In genomic region chr2:89544516-89544915, GRCm38 (mm10) we compare ENCODE assay signal across 23 mouse cellular contexts. TPM values are rescaled to one million over a fixed set of nuclear protein-coding genes. Genes with fewer than 3 reads are reported as not detected.
A peak's percentile ranks its signal among the peaks of the same experiment; 100 is the strongest.
DNase-seq lines count a peak whose midpoint lies in the region; ATAC-seq and TF ChIP-seq lines count a peak whose summit lies in the region.
"Had no signal": no experiment of that assay in that cellular context is flagged by ENCODE, and none has a peak within 500 bp of the region (broad histone marks: within the 10 kb centered on the region; RNA-seq: fewer than 3 reads in every experiment).

No protein-coding gene starts in this region.

- DNase-seq in forebrain, postnatal 0 days: peak; percentile 54
- peak; percentile 25 for DNase-seq in limb, embryonic 14.5 days (ENCODE audit: low spot score)
- no peak for DNase-seq in limb, embryonic 10.5 days (ENCODE audit: low spot score)
- peak; percentile 9 for DNase-seq in adipocyte (ENCODE audit: low spot score)
- peak; percentile 42 for DNase-seq in retina, embryonic 14.5 days (ENCODE audit: low spot score)
- DNase-seq in spleen, adult 12 weeks (ENCODE audit: low spot score): no peak
- no peak for DNase-seq in testis, postnatal 10 days (ENCODE audit: low spot score)
- DNase-seq: cerebellum, adult 8-10 months; gastrocnemius, postnatal 14 days; heart, postnatal 36 days; kidney, adult 18-20 months; kidney, postnatal 4 days; liver; spleen, adult 18-20 months had no signal

- no peaks in the 10 kb centered on the region for H3K9me3 ChIP-seq in forebrain, postnatal 0 days (ENCODE audit: low read length)
- no peaks in the 10 kb centered on the region for H3K9me3 ChIP-seq in forebrain, embryonic 13.5 days (replicated peaks)
- no peaks in the 10 kb centered on the region for H3K9me3 ChIP-seq in limb, embryonic 14.5 days (ENCODE audit: control insufficient read depth, low read length)
- no peaks in the 10 kb centered on the region for H3K9me3 ChIP-seq in limb, embryonic 10.5 days (replicated peaks)
- H3K9me3 ChIP-seq: embryonic facial prominence, embryonic 13.5 days; midbrain, embryonic 12.5 days; neural tube, embryonic 13.5 days had no signal

- no peak overlapping the region for H3K4me2 ChIP-seq in forebrain, postnatal 0 days (ENCODE audit: low read depth)
- H3K4me2 ChIP-seq in forebrain, embryonic 13.5 days: no peak overlapping the region
- no peak overlapping the region for H3K4me2 ChIP-seq in limb, embryonic 14.5 days (replicated peaks; ENCODE audit: low read depth, low read length, severe bottlenecking)
- H3K4me2 ChIP-seq: embryonic facial prominence, embryonic 13.5 days; midbrain, embryonic 12.5 days; neural tube, embryonic 13.5 days had no signal

- no peaks in the 10 kb centered on the region for H3K4me1 ChIP-seq in forebrain, postnatal 0 days (ENCODE audit: insufficient read depth)
- no peaks in the 10 kb centered on the region for H3K4me1 ChIP-seq in forebrain, embryonic 13.5 days
- H3K4me1 ChIP-seq in limb, embryonic 14.5 days (ENCODE audit: control insufficient read depth, insufficient read depth, low read length): no peaks in the 10 kb centered on the region
- no peaks in the 10 kb centered on the region for H3K4me1 ChIP-seq in limb, embryonic 10.5 days
- H3K4me1 ChIP-seq: embryonic facial prominence, embryonic 13.5 days; heart, embryonic 10.5 days; midbrain, embryonic 12.5 days; neural tube, embryonic 13.5 days had no signal

- WGBS in forebrain, postnatal 0 days: 52% methylated on average over 2 of the region's 2 CpGs
- whole genome bisulfite sequencing in forebrain, embryonic 13.5 days: 59% methylated on average over 2 of the region's 2 CpGs
- WGBS in limb, embryonic 14.5 days: 59% methylated on average over 2 of the region's 2 CpGs
- 70% methylated on average over 2 of the region's 2 CpGs for WGBS in limb, embryonic 10.5 days

- no peak for TF ChIP-seq POLR2A in limb, embryonic 14.5 days (IDR thresholded peaks at IDR 0.05; ENCODE audit: borderline replicate concordance, extremely low read depth, insufficient read depth, insufficient read length)

- TF ChIP-seq CTCF in forebrain, postnatal 0 days (IDR thresholded peaks at IDR 0.05; ENCODE audit: low read depth): peak; percentile 67

- no peak overlapping the region for H3K4me3 ChIP-seq in forebrain, postnatal 0 days (ENCODE audit: low read depth, low read length)
- H3K4me3 ChIP-seq in forebrain, embryonic 13.5 days: no peak overlapping the region
- H3K4me3 ChIP-seq in limb, embryonic 14.5 days (replicated peaks; ENCODE audit: low read length): no peak overlapping the region
- H3K4me3 ChIP-seq in limb, embryonic 10.5 days: no peak overlapping the region
- H3K4me3 ChIP-seq: embryonic facial prominence, embryonic 13.5 days; heart, embryonic 10.5 days; midbrain, embryonic 12.5 days; neural tube, embryonic 13.5 days had no signal

- H3K27me3 ChIP-seq in forebrain, postnatal 0 days (ENCODE audit: insufficient read depth, low read length): no peaks in the 10 kb centered on the region
- no peaks in the 10 kb centered on the region for H3K27me3 ChIP-seq in forebrain, embryonic 13.5 days
- no peaks in the 10 kb centered on the region for H3K27me3 ChIP-seq in limb, embryonic 14.5 days (ENCODE audit: control insufficient read depth, insufficient read depth, low read length)
- no peaks in the 10 kb centered on the region for H3K27me3 ChIP-seq in limb, embryonic 10.5 days (ENCODE audit: low read depth, poor library complexity, severe bottlenecking)
- H3K27me3 ChIP-seq: embryonic facial prominence, embryonic 13.5 days; midbrain, embryonic 12.5 days; neural tube, embryonic 13.5 days had no signal

- ATAC-seq in forebrain, postnatal 0 days: no peak
- ATAC-seq in forebrain, embryonic 13.5 days: no peak
- no peak for ATAC-seq in limb, embryonic 14.5 days (ENCODE audit: low FRiP score, low read depth)
- ATAC-seq: activated CD4-positive, CD25-positive, alpha-beta regulatory T cell, adult 4 months had no signal

- no peak overlapping the region for H3K9ac ChIP-seq in forebrain, postnatal 0 days
- no peak overlapping the region for H3K9ac ChIP-seq in forebrain, embryonic 13.5 days
- H3K9ac ChIP-seq in limb, embryonic 14.5 days (ENCODE audit: low read depth, low read length, severe bottlenecking): no peak overlapping the region
- H3K9ac ChIP-seq: embryonic facial prominence, embryonic 13.5 days; midbrain, embryonic 12.5 days; neural tube, embryonic 13.5 days had no signal

- H3K36me3 ChIP-seq in forebrain, postnatal 0 days (ENCODE audit: insufficient read depth): no peaks in the 10 kb centered on the region
- no peaks in the 10 kb centered on the region for H3K36me3 ChIP-seq in forebrain, embryonic 13.5 days (ENCODE audit: poor library complexity, severe bottlenecking)
- no peaks in the 10 kb centered on the region for H3K36me3 ChIP-seq in limb, embryonic 14.5 days (ENCODE audit: control insufficient read depth, insufficient read depth, low read length)
- no peaks in the 10 kb centered on the region for H3K36me3 ChIP-seq in limb, embryonic 10.5 days
- H3K36me3 ChIP-seq: embryonic facial prominence, embryonic 13.5 days; heart, embryonic 10.5 days; midbrain, embryonic 12.5 days; neural tube, embryonic 13.5 days had no signal

- H3K27ac ChIP-seq in forebrain, postnatal 0 days (ENCODE audit: low read depth, low read length): no peak overlapping the region
- H3K27ac ChIP-seq in forebrain, embryonic 13.5 days: no peak overlapping the region
- H3K27ac ChIP-seq in limb, embryonic 14.5 days (replicated peaks; ENCODE audit: low read depth, low read length): no peak overlapping the region
- no peak overlapping the region for H3K27ac ChIP-seq in limb, embryonic 10.5 days
- H3K27ac ChIP-seq: embryonic facial prominence, embryonic 13.5 days; heart, embryonic 10.5 days; midbrain, embryonic 12.5 days; neural tube, embryonic 13.5 days had no signal

RNA-seq across cellular contexts. Expression of gene Olfr1243, which starts 13.2 kb away (rescaled TPM):
- total RNA-seq in forebrain, postnatal 0 days (2014; rRNA removed): not detected in 2 replicates
- not detected in 2 replicates for polyA plus RNA-seq in forebrain, postnatal 0 days (2015; fragmentation: Nextera tagmentation; extraction: Ambion mirVana)
- not detected in 2 replicates for polyA plus RNA-seq in forebrain, embryonic 13.5 days (2015; fragmentation: Nextera tagmentation; extraction: Ambion mirVana)
- polyA plus RNA-seq in limb, embryonic 14.5 days (2012; rRNA removed): not detected in 2 replicates
- not detected in 2 replicates for polyA plus RNA-seq in limb, embryonic 14.5 days (2014; fragmentation: Nextera tagmentation; extraction: Ambion mirVana)
- polyA plus RNA-seq in limb, embryonic 10.5 days (2016; fragmentation: Nextera tagmentation; extraction: Ambion mirVana): not detected in 2 replicates
- total RNA-seq: gastrocnemius, postnatal 14 days; heart, postnatal 36 days; left cerebral cortex, adult 8-10 months had no signal
- polyA plus RNA-seq: activated CD4-positive, CD25-positive, alpha-beta regulatory T cell, adult 4 months; embryonic facial prominence, embryonic 13.5 days; heart, embryonic 10.5 days; lung, embryonic 16.5 days; midbrain, embryonic 12.5 days; neural tube, embryonic 13.5 days; testis, adult 2 months had no signal

RNA-seq across cellular contexts. Expression of gene Olfr1245, which starts 33.7 kb away (rescaled TPM):
- not detected in 2 replicates for total RNA-seq in forebrain, postnatal 0 days (2014; rRNA removed)
- not detected in 2 replicates for polyA plus RNA-seq in forebrain, postnatal 0 days (2015; fragmentation: Nextera tagmentation; extraction: Ambion mirVana)
- not detected in 2 replicates for polyA plus RNA-seq in forebrain, embryonic 13.5 days (2015; fragmentation: Nextera tagmentation; extraction: Ambion mirVana)
- not detected in 2 replicates for polyA plus RNA-seq in limb, embryonic 14.5 days (2012; rRNA removed)
- not detected in 2 replicates for polyA plus RNA-seq in limb, embryonic 14.5 days (2014; fragmentation: Nextera tagmentation; extraction: Ambion mirVana)
- not detected in 2 replicates for polyA plus RNA-seq in limb, embryonic 10.5 days (2016; fragmentation: Nextera tagmentation; extraction: Ambion mirVana)
- total RNA-seq: gastrocnemius, postnatal 14 days; heart, postnatal 36 days; left cerebral cortex, adult 8-10 months had no signal
- polyA plus RNA-seq: activated CD4-positive, CD25-positive, alpha-beta regulatory T cell, adult 4 months; embryonic facial prominence, embryonic 13.5 days; heart, embryonic 10.5 days; lung, embryonic 16.5 days; midbrain, embryonic 12.5 days; neural tube, embryonic 13.5 days; testis, adult 2 months had no signal

RNA-seq across cellular contexts. Expression of gene Olfr1242, which starts 46.4 kb away (rescaled TPM):
- not detected in 2 replicates for total RNA-seq in forebrain, postnatal 0 days (2014; rRNA removed)
- not detected in 2 replicates for polyA plus RNA-seq in forebrain, postnatal 0 days (2015; fragmentation: Nextera tagmentation; extraction: Ambion mirVana)
- polyA plus RNA-seq in forebrain, embryonic 13.5 days (2015; fragmentation: Nextera tagmentation; extraction: Ambion mirVana): not detected in 2 replicates
- not detected in 2 replicates for polyA plus RNA-seq in limb, embryonic 14.5 days (2012; rRNA removed)
- polyA plus RNA-seq in limb, embryonic 14.5 days (2014; fragmentation: Nextera tagmentation; extraction: Ambion mirVana): not detected in 2 replicates
- not detected in 2 replicates for polyA plus RNA-seq in limb, embryonic 10.5 days (2016; fragmentation: Nextera tagmentation; extraction: Ambion mirVana)
- total RNA-seq: gastrocnemius, postnatal 14 days; heart, postnatal 36 days; left cerebral cortex, adult 8-10 months had no signal
- polyA plus RNA-seq: activated CD4-positive, CD25-positive, alpha-beta regulatory T cell, adult 4 months; embryonic facial prominence, embryonic 13.5 days; heart, embryonic 10.5 days; lung, embryonic 16.5 days; midbrain, embryonic 12.5 days; neural tube, embryonic 13.5 days; testis, adult 2 months had no signal

RNA-seq across cellular contexts. Expression of gene Olfr1246, which starts 48.4 kb away (rescaled TPM):
- total RNA-seq in forebrain, postnatal 0 days (2014; rRNA removed): not detected in 2 replicates
- polyA plus RNA-seq in forebrain, postnatal 0 days (2015; fragmentation: Nextera tagmentation; extraction: Ambion mirVana): not detected in 2 replicates
- not detected in 2 replicates for polyA plus RNA-seq in forebrain, embryonic 13.5 days (2015; fragmentation: Nextera tagmentation; extraction: Ambion mirVana)
- not detected in 2 replicates for polyA plus RNA-seq in limb, embryonic 14.5 days (2012; rRNA removed)
- not detected in 2 replicates for polyA plus RNA-seq in limb, embryonic 14.5 days (2014; fragmentation: Nextera tagmentation; extraction: Ambion mirVana)
- polyA plus RNA-seq in limb, embryonic 10.5 days (2016; fragmentation: Nextera tagmentation; extraction: Ambion mirVana): not detected in 2 replicates
- total RNA-seq: gastrocnemius, postnatal 14 days; heart, postnatal 36 days; left cerebral cortex, adult 8-10 months had no signal
- polyA plus RNA-seq: activated CD4-positive, CD25-positive, alpha-beta regulatory T cell, adult 4 months; embryonic facial prominence, embryonic 13.5 days; heart, embryonic 10.5 days; lung, embryonic 16.5 days; midbrain, embryonic 12.5 days; neural tube, embryonic 13.5 days; testis, adult 2 months had no signal

RNA-seq across cellular contexts. Expression of gene Olfr1241, which starts 57.6 kb away (rescaled TPM):
- not detected in 2 replicates for total RNA-seq in forebrain, postnatal 0 days (2014; rRNA removed)
- not detected in 2 replicates for polyA plus RNA-seq in forebrain, postnatal 0 days (2015; fragmentation: Nextera tagmentation; extraction: Ambion mirVana)
- not detected in 2 replicates for polyA plus RNA-seq in forebrain, embryonic 13.5 days (2015; fragmentation: Nextera tagmentation; extraction: Ambion mirVana)
- not detected in 2 replicates for polyA plus RNA-seq in limb, embryonic 14.5 days (2012; rRNA removed)
- not detected in 2 replicates for polyA plus RNA-seq in limb, embryonic 14.5 days (2014; fragmentation: Nextera tagmentation; extraction: Ambion mirVana)
- not detected in 2 replicates for polyA plus RNA-seq in limb, embryonic 10.5 days (2016; fragmentation: Nextera tagmentation; extraction: Ambion mirVana)
- total RNA-seq: gastrocnemius, postnatal 14 days; heart, postnatal 36 days; left cerebral cortex, adult 8-10 months had no signal
- polyA plus RNA-seq: activated CD4-positive, CD25-positive, alpha-beta regulatory T cell, adult 4 months; embryonic facial prominence, embryonic 13.5 days; heart, embryonic 10.5 days; lung, embryonic 16.5 days; midbrain, embryonic 12.5 days; neural tube, embryonic 13.5 days; testis, adult 2 months had no signal

Comparison
In these comparisons a context has a peak if more than half of its experiments do, and no peak if none do; other contexts are left out.
1. DNase-seq: peak in forebrain, postnatal 0 days (single experiment), limb, embryonic 14.5 days (single experiment), adipocyte (single experiment) and retina, embryonic 14.5 days (single experiment); none in limb, embryonic 10.5 days (single experiment), spleen, adult 12 weeks (single experiment) and testis, postnatal 10 days (single experiment).